Mouse (Mus musculus): ENCODE results near the gene St3gal5.
A peak's percentile ranks its signal among the peaks of the same experiment; 100 is the strongest.

St3gal5 gene

DNA sequence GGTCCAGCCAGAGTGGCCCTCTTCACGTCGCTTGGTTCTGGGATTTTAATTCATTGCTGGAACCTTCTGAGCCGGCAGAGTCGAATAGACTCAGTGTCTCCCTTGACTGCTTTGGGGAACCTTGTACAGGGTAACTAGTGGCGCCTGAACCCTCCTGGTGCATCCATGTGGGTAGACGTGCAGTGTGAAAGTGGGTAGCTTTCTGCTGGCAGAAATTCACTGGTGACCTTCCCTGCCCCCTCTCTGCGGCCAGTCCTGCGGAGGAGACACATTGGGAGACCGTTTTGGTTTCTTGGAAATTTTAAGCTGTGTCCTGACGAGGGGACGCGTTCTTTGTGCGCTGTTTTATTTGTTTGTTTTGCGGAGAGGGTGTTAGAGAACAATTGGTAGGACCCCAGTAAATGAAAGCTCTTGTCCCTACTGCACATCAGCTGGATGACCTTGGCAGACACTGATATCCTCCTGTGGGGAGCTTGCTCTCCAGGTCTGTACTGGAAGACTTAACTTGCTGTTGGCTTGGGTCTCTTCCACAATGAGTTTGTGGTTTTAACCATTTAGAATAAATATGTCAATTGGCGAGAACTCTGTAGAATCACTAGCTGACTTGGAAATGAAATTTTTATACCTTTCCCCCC is 746 bp downstream of the St3gal5 start:
- no peak for DNase-seq (ENCODE audit: low read depth)

DNA sequence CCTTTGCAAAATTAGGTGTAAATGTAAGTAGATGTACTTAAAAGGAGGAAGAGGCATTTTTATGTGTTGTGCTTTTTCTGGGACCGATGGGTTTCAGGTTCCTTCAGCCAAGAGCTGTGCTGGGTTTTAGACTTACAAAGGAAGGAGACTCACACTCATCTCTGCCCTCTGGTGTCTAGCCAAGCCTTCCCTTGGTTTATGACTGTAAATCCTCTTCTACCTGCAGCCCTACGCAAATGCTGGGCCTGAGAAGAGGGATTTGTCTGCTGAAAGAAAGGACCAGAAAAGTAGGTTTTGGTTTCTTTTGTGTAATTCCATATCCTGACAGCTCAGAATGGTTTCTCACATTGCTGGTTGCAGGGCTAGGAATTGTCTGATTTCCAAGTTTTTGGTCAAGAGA is 1.3 kb downstream of the St3gal5 start:
- peak; percentile 48 for DNase-seq (ENCODE audit: low read depth)

DNA sequence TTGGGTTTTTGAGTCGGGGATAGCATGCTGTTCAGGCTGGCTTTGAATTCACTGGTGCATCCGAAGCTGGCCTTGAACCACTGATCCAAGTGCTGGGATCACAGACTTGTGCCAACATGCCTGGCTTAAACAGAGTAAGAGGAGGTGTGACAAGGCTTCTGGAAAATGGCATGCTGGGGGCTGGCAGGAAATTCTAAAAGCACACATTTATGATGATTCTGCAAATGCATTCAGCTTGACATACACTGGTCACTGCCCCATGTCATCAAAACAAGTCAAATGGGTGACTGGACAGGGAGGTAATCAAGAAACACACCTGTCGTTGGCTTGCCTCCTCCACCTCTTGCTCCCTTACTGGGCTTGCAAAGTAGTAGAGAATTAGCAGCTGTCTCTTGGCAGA is 1.9 kb downstream of the St3gal5 start:
- no peak for DNase-seq (ENCODE audit: low read depth)

DNA sequence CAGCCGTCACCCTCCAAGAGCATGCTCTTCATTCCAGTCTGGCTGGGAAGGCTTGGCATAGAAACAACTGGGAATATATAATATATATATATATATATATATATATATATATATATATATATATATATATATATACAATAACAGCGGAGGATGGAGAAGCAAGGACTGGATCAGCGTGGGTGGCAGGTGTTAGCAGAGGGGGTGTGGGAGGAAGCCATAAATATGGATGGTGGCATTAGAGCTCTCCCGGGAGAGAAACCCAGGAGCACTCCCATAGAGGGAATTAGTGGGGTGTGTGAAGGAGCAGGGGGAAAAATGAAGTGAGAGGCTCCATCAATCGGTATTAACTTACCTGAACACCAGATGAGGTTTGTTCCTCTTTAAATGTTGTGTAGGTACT is 2.8 kb downstream of the St3gal5 start:
- DNase-seq (ENCODE audit: low read depth) = no peak

DNA sequence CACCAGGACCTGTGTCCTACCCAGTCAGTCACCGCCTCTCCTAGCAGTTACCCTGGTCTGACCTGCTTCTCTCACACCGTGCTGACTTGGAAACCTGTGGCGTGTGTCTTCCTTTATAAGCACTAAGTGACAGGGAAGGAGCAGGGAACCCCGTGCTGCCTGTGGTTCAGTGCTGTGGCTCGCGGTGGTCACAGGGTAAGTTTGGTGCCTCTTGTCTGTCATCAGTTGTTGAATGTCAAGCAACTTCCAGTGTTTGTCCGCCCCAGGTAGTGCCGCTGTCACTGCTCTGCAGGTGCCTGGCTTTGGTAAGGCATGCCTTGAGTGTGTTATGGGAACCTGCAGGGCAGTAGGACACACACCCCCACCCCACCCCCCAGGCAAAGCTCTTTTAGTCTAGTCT is 3.5 kb downstream of the St3gal5 start:
- DNase-seq (ENCODE audit: low read depth) = no peak

DNA sequence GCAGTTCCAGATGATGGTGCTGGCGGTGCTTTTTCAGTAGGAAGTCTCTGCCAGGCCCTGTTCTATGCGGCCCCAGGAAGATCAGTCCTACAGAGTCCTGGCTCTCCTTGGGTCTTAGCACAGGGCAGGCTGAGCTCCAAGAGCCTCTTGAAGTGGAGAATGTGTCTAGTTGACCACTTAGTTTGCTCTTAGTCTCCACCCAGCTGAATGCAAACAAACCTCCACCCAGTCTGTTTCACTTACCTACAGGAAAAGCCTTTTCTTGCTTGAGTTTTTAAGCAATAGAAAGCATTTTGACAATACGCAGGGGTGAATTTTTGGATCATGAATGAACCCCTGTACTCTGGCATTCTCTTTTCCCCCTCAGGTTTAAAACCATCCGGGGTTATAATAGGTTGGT is 4.0 kb downstream of the St3gal5 start:
- no peak for DNase-seq (ENCODE audit: low read depth)

DNA sequence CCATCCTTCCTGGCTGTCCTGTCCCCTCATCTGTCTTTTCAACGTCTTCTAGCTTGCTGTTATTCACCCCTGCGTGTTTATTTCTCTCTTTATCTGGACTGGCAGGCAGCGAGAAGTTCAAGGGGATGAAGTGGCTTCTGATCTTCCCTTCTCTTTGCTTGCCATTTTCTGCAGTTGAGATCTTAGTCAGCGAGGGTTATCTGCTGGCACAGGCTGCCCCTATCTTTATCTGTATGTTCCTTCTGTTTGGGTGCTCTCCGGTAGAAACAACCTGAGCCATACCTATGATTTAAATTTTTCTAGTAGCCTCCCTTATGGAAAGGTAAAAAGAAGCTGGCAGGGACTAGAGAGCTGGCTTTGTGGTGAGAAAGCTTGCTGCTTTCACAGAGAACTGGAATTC is 4.7 kb downstream of the St3gal5 start:
- DNase-seq (ENCODE audit: low read depth) = no peak

DNA sequence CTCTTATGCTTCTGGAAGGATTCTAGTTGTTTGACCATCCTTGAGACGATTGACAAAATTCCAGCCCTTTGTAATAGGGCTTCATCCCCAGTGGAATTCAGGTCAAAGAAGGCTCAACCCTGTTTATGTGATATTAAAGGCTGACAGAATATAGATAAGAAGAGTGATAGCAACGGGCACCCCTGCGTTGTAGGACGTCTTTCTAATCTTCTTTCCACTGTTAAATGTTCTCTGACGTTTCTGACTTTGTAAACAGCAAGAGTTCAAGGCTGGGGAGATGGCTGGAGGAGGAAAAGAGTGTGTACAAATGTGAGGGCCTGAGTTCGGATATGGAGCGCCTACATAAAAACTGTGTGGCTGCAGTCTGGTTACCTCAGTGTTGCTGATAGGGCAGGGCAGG is 7.1 kb downstream of the St3gal5 start:
- DNase-seq (ENCODE audit: low read depth) = no peak

DNA sequence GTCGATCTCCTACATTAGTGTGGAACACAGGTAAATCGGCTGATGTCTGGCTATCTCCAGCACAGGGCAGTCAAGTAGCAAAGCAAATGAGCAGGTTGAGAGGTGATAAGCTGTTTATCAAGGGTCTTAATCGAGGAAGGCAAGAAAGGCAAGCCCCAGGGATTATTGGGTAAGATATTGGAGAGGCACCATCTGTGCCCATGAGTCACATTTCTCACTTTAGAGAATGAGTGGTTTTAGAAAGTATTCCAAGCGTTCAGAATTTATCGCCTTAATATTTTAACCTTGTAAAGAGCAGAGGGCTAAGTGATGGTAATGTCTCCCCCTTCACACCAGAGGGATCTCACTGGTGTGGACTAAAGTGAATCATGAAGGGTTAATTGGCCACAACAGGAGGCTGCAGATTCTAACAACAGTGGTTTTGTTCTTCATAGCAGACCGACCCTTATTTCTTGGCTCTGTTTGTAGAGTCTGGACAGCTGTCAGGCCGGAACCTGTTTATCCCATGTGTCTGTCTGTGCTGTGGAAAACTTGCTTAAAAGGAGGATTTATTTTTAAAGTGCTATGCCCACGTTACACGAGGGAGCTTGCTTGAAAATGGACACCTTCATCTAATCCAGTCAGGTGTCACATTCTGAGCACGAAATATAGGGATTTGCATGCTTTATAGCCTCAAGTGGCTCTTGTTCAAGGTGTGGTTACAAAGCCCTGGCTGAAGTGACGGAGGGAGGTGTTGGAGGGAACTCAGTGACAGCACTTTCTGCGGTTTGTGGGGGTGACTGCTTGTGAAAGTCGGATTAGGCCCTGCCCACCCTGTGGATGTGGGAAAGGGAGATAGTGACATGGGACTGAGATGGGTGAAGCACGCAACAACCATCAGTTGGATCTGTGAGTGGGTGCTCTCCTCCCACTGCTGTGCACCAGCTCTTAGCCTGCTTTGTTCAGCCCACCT is 11.8 kb downstream of the St3gal5 start:
- no peak for DNase-seq (ENCODE audit: low read depth)

DNA sequence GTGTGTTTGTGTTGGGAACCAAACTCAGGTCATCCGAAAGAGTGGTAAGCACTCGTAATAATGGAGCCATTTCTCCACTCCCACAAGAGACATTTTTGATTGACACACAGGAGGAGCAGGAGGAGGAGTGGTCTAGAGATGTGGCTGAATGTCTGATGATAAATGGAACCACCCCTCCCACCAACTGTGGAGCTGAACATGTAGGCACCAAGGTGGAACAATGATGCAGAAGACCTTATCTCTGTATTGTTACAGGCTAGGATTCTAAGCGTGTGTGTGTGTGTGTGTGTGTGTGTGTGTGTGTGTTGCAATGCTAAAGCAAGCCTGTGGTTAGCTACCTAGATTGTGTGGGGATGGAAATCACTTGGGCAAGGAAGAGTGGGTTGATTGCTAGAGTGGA is 13.2 kb downstream of the St3gal5 start:
- DNase-seq (ENCODE audit: low read depth) = no peak

DNA sequence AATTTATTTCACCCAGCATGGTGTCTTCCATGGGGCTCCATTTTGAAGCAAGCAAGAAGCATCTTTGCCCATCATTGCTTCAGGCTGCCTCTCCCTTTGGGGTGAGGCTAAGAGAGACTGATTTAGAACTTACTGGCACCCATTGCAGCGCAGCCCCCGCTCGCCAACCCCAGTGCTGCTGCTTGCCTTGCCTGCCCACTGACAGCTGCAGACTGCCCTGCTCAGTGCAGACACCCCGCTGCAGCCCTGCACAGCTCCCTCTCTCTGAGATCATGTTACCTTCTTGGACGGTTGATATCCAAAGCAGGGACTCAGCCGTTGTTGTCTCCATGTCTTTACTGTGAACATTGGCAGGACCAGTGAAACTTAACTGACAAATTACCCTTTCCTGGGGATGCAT is 15.2 kb downstream of the St3gal5 start:
- DNase-seq (ENCODE audit: low read depth) = no peak

DNA sequence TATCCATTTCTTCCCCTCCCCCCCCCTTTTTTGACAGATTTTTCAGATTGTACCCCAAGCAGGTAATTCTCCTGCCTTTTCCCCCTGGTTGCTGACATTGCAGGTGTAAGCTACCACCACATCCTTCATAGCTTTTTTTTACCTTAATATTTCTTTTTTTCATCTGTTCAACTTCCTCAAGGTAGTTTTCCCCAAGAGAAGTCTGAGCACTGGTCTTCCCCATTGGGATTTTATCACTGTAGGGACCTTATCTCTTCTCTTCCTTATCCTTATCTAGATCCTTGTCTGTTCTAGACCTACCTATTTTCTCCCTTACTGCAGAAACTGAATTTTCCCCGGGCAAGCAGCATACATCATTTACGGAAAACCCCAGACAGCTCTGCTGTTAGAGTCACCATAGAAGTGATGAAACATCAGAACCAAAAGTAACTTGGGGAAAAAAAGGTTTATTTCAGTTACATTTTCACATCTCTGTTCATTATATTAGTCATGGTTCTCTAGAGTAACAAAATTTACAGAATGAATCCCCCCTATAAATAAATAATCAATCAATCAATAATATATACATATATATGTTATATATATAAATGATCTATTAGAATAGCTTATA is 15.8 kb downstream of the St3gal5 start:
- peak; percentile 15 for DNase-seq (ENCODE audit: low read depth)

DNA sequence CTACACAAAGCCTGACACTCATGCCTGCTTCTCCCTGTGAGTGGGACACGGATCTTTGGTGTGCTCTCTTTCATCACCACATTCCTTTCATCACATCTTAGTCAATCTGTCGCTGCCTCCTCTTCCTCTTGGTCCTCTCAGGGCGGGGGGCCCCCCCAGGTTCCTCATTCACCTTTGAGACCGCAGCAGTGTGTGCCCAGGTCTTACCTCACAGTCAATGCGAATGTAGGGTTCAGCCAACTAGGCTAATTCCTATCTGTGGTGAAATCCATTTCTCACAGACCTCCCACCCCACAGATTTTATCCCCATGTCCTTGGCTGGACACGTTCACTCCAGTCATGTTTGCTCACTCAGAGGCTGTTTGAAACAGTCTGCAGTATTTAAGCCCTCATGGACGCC is 17.5 kb downstream of the St3gal5 start:
- DNase-seq (ENCODE audit: low read depth) = no peak

DNA sequence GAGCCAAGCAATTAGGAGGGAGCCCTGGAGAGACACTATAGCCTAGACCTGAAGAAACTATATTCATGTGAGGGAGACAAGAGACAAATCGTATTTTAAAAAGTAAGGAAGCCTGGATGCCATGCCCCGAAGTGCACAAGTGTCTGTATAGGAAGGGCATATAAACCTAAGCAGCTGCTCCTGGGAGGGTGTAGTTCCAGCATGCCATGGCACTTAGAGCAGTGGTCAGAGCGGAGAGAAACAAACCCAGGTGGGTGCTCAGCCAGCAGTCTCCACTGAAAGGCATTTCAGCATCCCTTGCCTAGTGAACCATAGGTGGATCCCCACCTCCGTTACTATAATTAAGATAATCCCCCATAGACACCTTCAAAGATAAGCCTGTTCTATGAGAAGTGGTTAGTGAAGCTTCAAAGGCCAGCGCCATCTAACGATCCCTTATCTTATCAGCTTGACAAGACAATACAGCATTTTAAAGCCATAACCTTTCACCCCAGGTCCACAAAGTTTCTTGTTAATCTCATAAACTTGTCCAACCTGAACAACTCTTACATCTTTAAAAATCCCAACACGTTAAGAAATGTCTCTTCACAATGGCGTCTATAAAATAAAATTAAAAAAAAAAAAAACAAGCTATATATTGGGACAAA is 20.1 kb downstream of the St3gal5 start:
- no peak for DNase-seq (ENCODE audit: low read depth)

DNA sequence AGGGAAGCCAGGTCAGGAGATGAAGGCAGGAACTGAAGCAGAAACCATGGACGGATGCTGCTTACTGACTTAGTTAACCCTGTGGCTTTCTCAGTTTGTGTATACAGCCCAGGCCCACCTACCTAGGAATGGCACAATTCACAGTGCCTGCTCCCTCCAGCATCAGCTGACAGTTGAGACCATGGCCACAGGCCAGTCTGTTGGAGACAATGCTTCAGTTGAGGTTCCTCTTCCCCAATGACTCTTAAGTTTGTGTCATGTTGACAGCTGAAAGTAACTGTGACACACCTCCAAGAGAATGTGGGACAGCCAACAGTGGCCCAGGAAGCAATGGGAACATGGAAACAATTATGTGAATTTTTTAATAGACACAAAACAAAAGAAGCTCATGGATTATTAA is 22.5 kb downstream of the St3gal5 start:
- DNase-seq (ENCODE audit: low read depth) = no peak

DNA sequence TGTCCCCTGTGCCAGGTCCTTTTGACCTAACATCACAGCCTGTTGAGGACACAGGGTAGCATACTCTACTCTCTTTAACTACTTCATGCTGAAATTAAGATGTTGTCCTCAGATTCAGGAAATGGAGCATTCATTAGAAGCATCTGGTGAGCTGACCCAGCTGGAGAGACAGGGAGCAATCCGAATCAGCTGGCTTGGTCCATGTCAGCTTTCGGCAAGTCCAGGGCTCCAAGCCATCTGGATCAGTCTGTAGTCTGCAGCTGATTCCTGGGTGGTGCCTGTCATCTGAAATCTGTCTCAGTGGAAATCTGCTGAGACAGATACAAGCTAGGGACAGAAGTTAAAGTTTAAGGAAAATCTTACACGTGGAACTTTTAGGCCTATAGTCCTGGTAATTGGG is 23.9 kb downstream of the St3gal5 start:
- no peak for DNase-seq (ENCODE audit: low read depth)

DNA sequence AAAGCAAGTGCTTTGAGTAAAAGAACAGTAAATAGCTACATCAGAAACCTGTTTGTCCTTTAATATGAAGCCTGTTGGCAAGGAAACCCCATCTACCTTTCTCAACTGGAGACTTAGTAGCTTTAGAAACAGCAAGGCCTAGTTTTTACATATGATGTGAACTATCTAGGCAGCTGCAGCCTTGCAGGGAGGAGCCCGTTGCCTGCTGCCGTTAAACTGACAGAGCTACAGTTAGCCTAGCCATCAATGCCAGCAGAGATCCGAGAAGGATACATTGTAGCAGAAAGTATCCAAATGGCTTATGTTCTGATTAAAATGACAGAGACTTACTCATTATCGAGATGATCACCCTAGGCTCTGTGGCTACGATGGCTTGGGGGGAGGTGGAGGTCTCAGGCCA is 25.1 kb downstream of the St3gal5 start:
- no peak for DNase-seq (ENCODE audit: low read depth)

DNA sequence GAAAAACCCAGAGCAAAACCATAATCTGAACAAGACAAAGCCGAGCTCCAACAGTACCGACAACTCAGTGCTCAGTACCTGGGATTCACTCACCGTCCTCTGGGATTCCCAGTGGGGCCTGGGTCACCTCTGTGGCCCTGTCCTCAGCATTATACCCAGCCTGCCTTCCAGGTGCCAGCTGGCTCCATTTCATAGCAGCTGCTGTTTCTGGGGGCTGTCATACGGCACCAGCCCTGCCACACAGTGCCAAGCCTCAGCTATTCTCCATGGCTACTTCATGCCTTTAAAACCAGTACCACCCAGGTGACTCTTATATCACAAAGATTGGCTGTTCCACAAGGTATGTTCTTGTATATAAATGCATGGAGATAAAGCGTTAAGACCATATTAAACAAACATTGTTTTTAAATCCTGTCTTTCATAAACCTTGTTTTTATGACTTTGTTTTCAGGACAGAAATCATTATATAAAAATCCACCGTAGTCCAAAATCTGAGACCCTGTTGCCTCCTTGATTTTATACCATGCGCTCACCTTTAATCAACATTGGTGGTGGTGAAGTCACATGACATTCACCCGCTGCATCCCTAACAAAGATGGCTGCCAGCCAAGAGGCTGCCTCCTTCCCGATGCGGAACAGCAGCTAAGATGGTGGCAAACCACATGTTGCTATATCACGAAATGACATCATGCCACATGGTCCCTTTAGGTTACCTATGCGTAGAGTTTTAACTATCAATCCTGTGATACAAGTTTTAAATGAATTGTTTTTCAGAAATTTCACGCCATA is 27.1 kb downstream of the St3gal5 start:
- DNase-seq (ENCODE audit: low read depth) = no peak

DNA sequence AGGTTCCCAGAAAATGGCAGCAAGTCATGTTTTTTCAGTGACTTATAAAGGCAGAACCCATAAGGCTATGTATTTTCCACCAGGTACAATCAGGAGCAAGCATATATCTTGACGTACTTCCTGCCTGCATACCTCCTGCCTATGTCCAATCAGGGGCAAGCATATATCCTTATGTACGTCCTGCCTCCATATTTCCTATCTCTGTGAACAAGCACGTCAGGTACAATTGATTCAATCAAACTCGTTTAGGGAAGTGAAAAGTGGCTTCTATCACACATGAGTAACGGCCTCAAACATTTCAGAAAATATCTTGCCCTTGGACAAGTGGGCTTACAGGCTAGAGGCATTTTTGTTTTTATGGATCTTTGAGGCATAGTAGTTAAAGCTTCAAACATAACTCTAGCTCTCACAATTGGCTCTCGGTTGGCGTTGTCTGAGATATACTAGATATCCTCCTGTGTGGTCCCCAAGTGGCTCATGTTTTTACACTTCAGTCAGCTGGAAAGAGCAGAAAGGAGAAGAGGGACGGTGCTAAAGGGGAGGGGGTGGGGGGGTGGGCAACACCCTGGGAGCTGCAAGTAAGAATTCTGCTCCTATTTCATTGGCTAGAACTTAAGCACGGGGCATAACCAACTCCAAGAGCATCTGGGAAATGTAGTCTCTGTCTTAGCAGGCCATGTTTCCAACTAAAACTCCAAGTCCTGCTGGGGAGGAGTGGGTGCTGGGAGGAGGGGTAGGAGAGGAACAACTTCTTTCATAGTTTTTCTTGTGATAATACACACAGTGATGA is 28.9 kb downstream of the St3gal5 start:
- no peak for DNase-seq (ENCODE audit: low read depth)

DNA sequence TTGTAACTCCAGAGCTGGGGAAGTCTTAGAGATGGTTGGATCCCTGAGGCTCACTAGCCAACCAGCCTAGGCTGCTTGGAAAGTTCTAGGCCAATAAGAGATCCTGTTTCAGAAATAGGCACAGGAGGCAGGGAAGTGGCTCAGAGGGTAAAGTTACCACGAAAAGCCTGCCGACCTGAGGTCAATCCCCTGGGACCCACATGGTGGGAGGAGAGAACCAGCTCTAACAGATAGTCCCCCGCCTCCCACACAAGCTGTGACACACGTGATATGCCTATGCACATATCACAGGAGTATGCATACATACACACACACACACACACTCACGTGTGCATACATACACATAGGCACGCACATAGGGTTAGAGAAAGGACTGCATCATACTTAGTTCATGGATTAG is 32.7 kb downstream of the St3gal5 start:
- DNase-seq (ENCODE audit: low read depth) = no peak

DNA sequence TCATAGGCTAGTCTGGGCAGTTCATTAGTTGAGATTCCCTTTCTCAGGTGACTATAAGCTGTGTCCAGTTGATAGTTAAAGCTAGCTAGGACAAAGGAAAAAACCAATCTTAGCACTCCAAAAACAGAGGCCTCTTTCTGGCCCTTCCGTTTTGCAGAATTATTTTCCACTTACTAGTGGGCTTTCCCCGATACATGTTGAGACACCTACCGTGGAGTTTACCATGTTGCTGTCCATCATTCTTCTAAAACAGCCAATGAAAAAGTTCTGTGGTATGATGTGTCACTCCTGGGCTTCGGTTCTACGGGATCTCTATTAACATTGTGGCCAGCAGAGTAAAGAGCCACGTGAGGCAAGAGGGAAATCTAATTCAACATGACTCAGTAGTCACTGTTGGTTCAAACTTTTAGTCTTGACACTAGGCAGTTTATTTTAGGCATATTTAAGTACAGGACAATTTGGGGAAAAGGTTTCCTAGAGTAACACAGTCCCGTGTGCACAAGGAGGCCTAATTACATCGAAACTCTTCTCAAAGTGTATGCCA is 35.4 kb downstream of the St3gal5 start:
- no peak for DNase-seq (ENCODE audit: low read depth)

Data from induced T-regulatory cell, adult 2 months (primary cell).